ENCODE assay signal across 17 mouse cellular contexts in the genomic region with DNA sequence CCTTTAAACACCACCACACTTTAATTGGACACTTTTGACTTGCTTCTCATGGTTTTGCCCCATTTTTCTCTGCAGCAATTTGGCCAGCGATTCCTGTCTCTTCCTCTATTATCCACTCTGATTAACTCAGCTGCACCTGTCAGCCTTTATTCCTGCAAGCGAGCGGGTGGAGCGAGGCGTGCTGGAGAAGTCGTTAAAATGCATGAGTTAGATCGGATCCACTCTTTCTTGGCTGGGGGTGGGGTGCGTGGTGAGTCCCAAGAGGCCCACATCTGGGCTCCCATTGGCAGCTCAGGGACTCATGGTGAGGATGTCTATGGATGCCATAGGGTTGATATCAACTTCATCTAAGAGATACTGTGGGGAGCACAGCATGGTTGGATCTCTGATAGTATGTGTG. TPM values are rescaled to one million over a fixed set of nuclear protein-coding genes. Genes with fewer than 3 reads are reported as not detected.
DNase-seq lines count a peak whose midpoint lies in the region; ATAC-seq and TF ChIP-seq lines count a peak whose summit lies in the region.
"Had no signal": no experiment of that assay in that cellular context is flagged by ENCODE, and none has a peak within 500 bp of the region (broad histone marks: within the 10 kb centered on the region; RNA-seq: fewer than 3 reads in every experiment).

No protein-coding gene starts in this region.

- 15% methylated on average over 8 of the region's 8 CpGs for WGBS in hindbrain, embryonic 15.5 days
- 22% methylated on average over 8 of the region's 8 CpGs for WGBS in neural tube, embryonic 13.5 days

- H3K27me3 ChIP-seq in hindbrain, embryonic 15.5 days = no peaks in the 10 kb centered on the region
- H3K27me3 ChIP-seq in neural tube, embryonic 13.5 days = no peaks in the 10 kb centered on the region

- no peak overlapping the region for H3K4me3 ChIP-seq in hindbrain, embryonic 15.5 days
- H3K4me3 ChIP-seq in neural tube, embryonic 13.5 days = no peak overlapping the region
- H3K4me3 ChIP-seq: embryonic facial prominence, embryonic 13.5 days; myocyte had no signal

- TF ChIP-seq CTCF in brain, embryonic 14.5 days (IDR thresholded peaks at IDR 0.05; ENCODE audit: borderline replicate concordance, extremely low read depth, insufficient read depth, insufficient read length) = no peak

- peaks cover 57% of the 10 kb centered on the region for H3K4me1 ChIP-seq in hindbrain, embryonic 15.5 days (replicated peaks)
- H3K4me1 ChIP-seq in neural tube, embryonic 13.5 days (replicated peaks) = peaks cover 59% of the 10 kb centered on the region

- peak overlapping the region; percentile 68 for H3K27ac ChIP-seq in hindbrain, embryonic 15.5 days (replicated peaks)
- H3K27ac ChIP-seq in neural tube, embryonic 13.5 days (replicated peaks) = peak overlapping the region; percentile 76
- H3K27ac ChIP-seq: embryonic facial prominence, embryonic 13.5 days; kidney, postnatal 0 days had no signal

- H3K9me3 ChIP-seq in hindbrain, embryonic 15.5 days = no peaks in the 10 kb centered on the region
- no peaks in the 10 kb centered on the region for H3K9me3 ChIP-seq in neural tube, embryonic 13.5 days
- H3K9me3 ChIP-seq: embryonic facial prominence, embryonic 13.5 days had no signal

- no peak for ATAC-seq in hindbrain, embryonic 15.5 days (ENCODE audit: low FRiP score, low read depth)
- ATAC-seq in neural tube, embryonic 13.5 days (ENCODE audit: low read depth) = peak; percentile 33; the same call in 1 of the 2 replicates
- ATAC-seq in erythroid progenitor cell, adult 5-6 weeks (replicated peaks; ENCODE audit: low FRiP score, poor library complexity, severe bottlenecking) = no peak
- ATAC-seq: intestine, embryonic 16.5 days had no signal

- DNase-seq in left cerebral cortex, postnatal 14 days (ENCODE audit: low spot score in 2 of 2) = peak; percentile 13 to 18
- no peak for DNase-seq in left cerebral cortex, adult 11 months (ENCODE audit: low spot score)
- peak; percentile 82 for DNase-seq in brain, embryonic 14.5 days (ENCODE audit: low read depth)
- DNase-seq in testis, postnatal 10 days (ENCODE audit: low spot score) = no peak
- DNase-seq: cerebellum, adult 2 months; gastrocnemius, postnatal 10 days; heart, postnatal 14 days; left cerebral cortex, postnatal 4 days; lung, embryonic 14.5 days had no signal

- H3K36me3 ChIP-seq in hindbrain, embryonic 15.5 days = no peaks in the 10 kb centered on the region
- H3K36me3 ChIP-seq in neural tube, embryonic 13.5 days = no peaks in the 10 kb centered on the region
- H3K36me3 ChIP-seq: embryonic facial prominence, embryonic 13.5 days had no signal

- H3K9ac ChIP-seq in hindbrain, embryonic 15.5 days = no peak overlapping the region
- no peak overlapping the region for H3K9ac ChIP-seq in neural tube, embryonic 13.5 days
- H3K9ac ChIP-seq: embryonic facial prominence, embryonic 13.5 days; lung, embryonic 14.5 days had no signal

- intact Hi-C loops in left cerebral cortex, postnatal 14 days (cut with DNase I) = no loop called here

- H3K4me2 ChIP-seq in hindbrain, embryonic 15.5 days = no peak overlapping the region
- H3K4me2 ChIP-seq in neural tube, embryonic 13.5 days = no peak overlapping the region
- H3K4me2 ChIP-seq: embryonic facial prominence, embryonic 13.5 days; liver, embryonic 11.5 days; lung, embryonic 14.5 days had no signal

- TF ChIP-seq POLR2A in brain, embryonic 14.5 days (IDR thresholded peaks at IDR 0.05; ENCODE audit: borderline replicate concordance, extremely low read depth, insufficient read depth, insufficient read length, poor library complexity, severe bottlenecking) = no peak

RNA-seq across cellular contexts. Expression of gene Ctnnbl1, which starts 34.0 kb away (rescaled TPM):
- total RNA-seq in left cerebral cortex, postnatal 14 days (2021) = 10 to 100 TPM; 23.7 to 26.1 TPM
- polyA plus RNA-seq in brain, embryonic 14.5 days (2012; rRNA removed) = 61.8 TPM in 2 replicates
- polyA plus RNA-seq in hindbrain, embryonic 15.5 days (2015; fragmentation: Nextera tagmentation; extraction: Ambion mirVana) = 55.6 and 58.9 TPM in 2 replicates
- polyA plus RNA-seq in neural tube, embryonic 13.5 days (2015; fragmentation: Nextera tagmentation; extraction: Ambion mirVana) = 69.7 and 72.2 TPM in 2 replicates
- total RNA-seq in erythroid progenitor cell, adult 5-6 weeks (2015; ENCODE audit: low replicate concordance) = 4.2 and 7.9 TPM in 2 replicates
- total RNA-seq in erythroid progenitor cell, adult 5-6 weeks (2017; ENCODE audit: low replicate concordance) = 9.5 and 13.7 TPM in 2 replicates

Comparison
In these comparisons a context has a peak if more than half of its experiments do, and no peak if none do; other contexts are left out.
1. DNase-seq: peak in left cerebral cortex, postnatal 14 days (2 of 2) and brain, embryonic 14.5 days (single experiment); none in left cerebral cortex, adult 11 months (single experiment) and testis, postnatal 10 days (single experiment).